Mouse (Mus musculus) MEL (cell line): ENCODE measurements around the gene Scimp. TPM values are rescaled to one million over a fixed set of nuclear protein-coding genes. Genes with fewer than 3 reads are reported as not detected.
"Not testable (repeated sequence)": the region's sequence is repeated elsewhere in the genome, so short reads cannot be mapped to it uniquely, and the experiment has no call there.

Source experiments
- DNase-seq: peaks from one replicate; pipeline ENCODE4 v3.0.0; 2011; ENCODE audit warnings: low read depth, low spot score
- H3K27ac ChIP-seq: 2 replicates; pipeline ENCODE4 v1.5.1; 2012; ENCODE audit warnings: low read depth, mild to moderate bottlenecking, control low read depth, low read length, moderate library complexity; ENCODE audit not compliant: control insufficient read depth
- H3K27me3 ChIP-seq, 2 experiments: fragments of 150-350 bp in 1 of 2; sonication (generic) in 1 of 2; 2 replicates each; pipeline ENCODE4 v1.6.1; 2012; ENCODE audit warnings: low read length in 2 of 2, mild to moderate bottlenecking in 2 of 2, improper control_type of control experiment in 1 of 2, moderate library complexity in 1 of 2; ENCODE audit not compliant: insufficient read depth in 2 of 2, control insufficient read depth in 1 of 2
- H3K36me3 ChIP-seq, 2 experiments: 2 replicates each; pipeline ENCODE4 v1.6.1; 2012 to 2014; ENCODE audit warnings: low read length in 2 of 2, improper control_type of control experiment in 1 of 2, inconsistent platforms in 1 of 2, mild to moderate bottlenecking in 1 of 2; ENCODE audit not compliant: insufficient read depth in 2 of 2, control insufficient read depth in 1 of 2
- H3K4me1 ChIP-seq, 2 experiments: fragments of 150-350 bp in 1 of 2; sonication (generic) in 1 of 2; 2 replicates each; pipeline ENCODE4 v1.6.1; 2012; ENCODE audit warnings: low read length in 2 of 2, improper control_type of control experiment in 1 of 2, mild to moderate bottlenecking in 1 of 2; ENCODE audit not compliant: insufficient read depth in 2 of 2, control insufficient read depth in 1 of 2
- H3K4me3 ChIP-seq, 2 experiments: fragments of 150-350 bp in 1 of 2; sonication (generic) in 1 of 2; 2 replicates each; pipeline ENCODE4 v1.5.1; 2012; ENCODE audit warnings: low read depth in 2 of 2, low read length in 2 of 2, mild to moderate bottlenecking in 2 of 2, moderate library complexity in 2 of 2, control low read depth in 1 of 2, improper control_type of control experiment in 1 of 2; ENCODE audit not compliant: control insufficient read depth in 1 of 2, insufficient read depth in 1 of 2
- H3K79me2 ChIP-seq: 2 replicates; pipeline ENCODE4 v1.6.1; 2012; ENCODE audit warnings: mild to moderate bottlenecking, low read length, moderate library complexity; ENCODE audit not compliant: control insufficient read depth, poor library complexity, insufficient read depth
- H3K9ac ChIP-seq: 2 replicates; pipeline ENCODE4 v1.6.1; 2012; ENCODE audit warnings: low read depth, mild to moderate bottlenecking, control low read depth, low read length, moderate library complexity; ENCODE audit not compliant: control insufficient read depth, poor library complexity, severe bottlenecking
- H3K9me3 ChIP-seq: fragments of 150-350 bp; sonication (generic); replicated peaks from 2 replicates; pipeline ENCODE4 v1.6.1; 2012; ENCODE audit warnings: mild to moderate bottlenecking, low read length, improper control_type of control experiment, moderate library complexity; ENCODE audit not compliant: insufficient read depth
- BHLHE40 ChIP-seq: IDR thresholded peaks from 2 replicates; pipeline ENCODE4 v1.6.1; 2012; ENCODE audit warnings: low read depth, mild to moderate bottlenecking, inconsistent platforms, low read length, improper control_type of control experiment, borderline replicate concordance
- CHD2 ChIP-seq: IDR thresholded peaks from 2 replicates; pipeline ENCODE4 v1.6.1; 2011; ENCODE audit warnings: low read length, improper control_type of control experiment
- ELF1 ChIP-seq: IDR thresholded peaks from 2 replicates; pipeline ENCODE4 v1.6.1; 2014; ENCODE audit warnings: low read depth, mild to moderate bottlenecking, inconsistent platforms, low read length, improper control_type of control experiment, moderate library complexity
- NELFE ChIP-seq: IDR thresholded peaks from 2 replicates; pipeline ENCODE4 v1.6.1; 2011; ENCODE audit warnings: low read depth, low read length, improper control_type of control experiment
- SMC3 ChIP-seq: IDR thresholded peaks from 2 replicates; pipeline ENCODE4 v1.6.1; 2011; ENCODE audit warnings: low read depth, low read length, improper control_type of control experiment
- TAL1 ChIP-seq: IDR thresholded peaks from 2 replicates; pipeline ENCODE4 v1.6.1; 2012; ENCODE audit warnings: mild to moderate bottlenecking, inconsistent platforms, low read length, moderate library complexity, mixed read lengths
- ZC3H11A ChIP-seq: IDR thresholded peaks from 2 replicates; pipeline ENCODE4 v1.6.1; 2012; ENCODE audit warnings: low read depth, mild to moderate bottlenecking, inconsistent platforms, low read length, improper control_type of control experiment
- polyA plus RNA-seq, 2 experiments: library from polyadenylated mRNA; stranded (reverse) in 1 of 2; unstranded in 1 of 2; fragments of >175 nt in 1 of 2; fragments of >200 nt in 1 of 2; gene quantifications; 2 replicates each; pipeline versions ENCODE4 v1.2.1 to v1.2.4; 2012; ENCODE audit warnings: low replicate concordance in 2 of 2, low read depth in 1 of 2; ENCODE audit not compliant: insufficient read length in 2 of 2, insufficient read depth in 1 of 2, missing spikeins in 1 of 2
- total RNA-seq: library from RNA; depleted of rRNA; stranded (reverse); fragments of 300-350 nt; gene quantifications from 2 replicates; pipeline ENCODE4 v1.2.3, GENCODE M21; 2012

The Scimp gene
- total and polyA plus RNA-seq, 3 experiments: not detected

- TF ChIP-seq NELFE (peak; percentile 41; the same call in 1 of the 2 replicates), ELF1 (peak; percentile 83), ZC3H11A (no peak), BHLHE40 (no peak), CHD2 (peak; percentile 9)
- TF ChIP-seq, all 39 proteins: peak for 12
Measured at GRCm38 (mm10) chr11:70763936-70764808, 48.2 kb downstream of the Scimp start, which contains the start of gene Zfp3 (continued).

- DNase-seq: no peak
- Histone ChIP-seq H3K4me3 (peak overlapping the region; percentile 75 to 87), H3K36me3 (peaks cover 0 to 11% of the 10 kb centered on the region in 2 experiments; a peak in 2 of 4 replicates), H3K9me3 (no peaks in the 10 kb centered on the region), H3K27ac (peak overlapping the region; percentile 69; the same call in 1 of the 2 replicates), H3K27me3 (peaks cover 0 to 2% of the 10 kb centered on the region in 2 experiments; a peak in 3 of 4 replicates), H3K4me1 (peaks cover 7 to 18% of the 10 kb centered on the region in 2 experiments), H3K9ac (peak overlapping the region; percentile 87), H3K79me2 (peaks cover 6% of the 10 kb centered on the region; the same call in 1 of the 2 replicates)
- TF ChIP-seq TAL1 (no peak), CHD2 (peak; percentile 10; the same call in 1 of the 2 replicates)
Measured at GRCm38 (mm10) chr11:70763582-70763935, 48.8 kb downstream of the Scimp start.

DNA sequence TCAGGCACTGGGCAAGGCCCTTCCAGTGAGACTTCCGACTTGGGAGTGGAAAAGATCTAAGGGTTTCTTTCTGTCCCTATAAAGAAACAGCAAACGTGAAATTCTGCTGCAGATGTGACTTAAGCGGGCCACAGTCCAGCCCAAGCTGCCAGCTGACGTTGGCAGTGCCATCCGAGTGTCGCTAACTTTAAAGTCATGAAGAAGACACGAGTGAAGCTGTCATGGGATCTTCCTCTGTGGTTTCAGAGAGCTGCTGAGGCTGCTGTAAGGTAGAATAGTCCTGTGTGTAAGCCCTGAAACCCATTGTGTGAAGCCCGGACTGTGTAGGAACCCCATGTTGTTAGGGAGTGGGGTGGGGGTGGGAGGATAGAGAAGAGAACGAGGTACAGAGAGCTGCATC is 49.7 kb downstream of the Scimp start:
- H3K4me3 ChIP-seq: no peak overlapping the region
- no peak overlapping the region for H3K27ac ChIP-seq
- no peak for TF ChIP-seq SMC3
- H3K27me3 ChIP-seq: peaks cover 0 to 2% of the 10 kb centered on the region in 2 experiments; a peak in 3 of 4 replicates
- H3K36me3 ChIP-seq: peaks cover 0 to 11% of the 10 kb centered on the region in 2 experiments; a peak in 2 of 4 replicates
- no peak overlapping the region for H3K9ac ChIP-seq
- DNase-seq: no peak
- no peaks in the 10 kb centered on the region for H3K9me3 ChIP-seq
- peaks cover 6% of the 10 kb centered on the region; the same call in 1 of the 2 replicates for H3K79me2 ChIP-seq
- peaks cover 7 to 18% of the 10 kb centered on the region in 2 experiments for H3K4me1 ChIP-seq

GRCm38 (mm10) chr11:70760446-70760845 is 51.9 kb downstream of the Scimp start:
- H3K4me1 ChIP-seq, H3K79me2 ChIP-seq, H3K9me3 ChIP-seq, H3K4me3 ChIP-seq, H3K27me3 ChIP-seq, H3K27ac ChIP-seq, H3K36me3 ChIP-seq, DNase-seq, H3K9ac ChIP-seq: not testable (repeated sequence)
